Mouse (Mus musculus): ENCODE data around the gene Klrg2. TPM values are rescaled to one million over a fixed set of nuclear protein-coding genes. Genes with fewer than 3 reads are reported as not detected.

The Klrg2 gene
- polyA plus RNA-seq, 1 experiment: 0.07 TPM

DNA sequence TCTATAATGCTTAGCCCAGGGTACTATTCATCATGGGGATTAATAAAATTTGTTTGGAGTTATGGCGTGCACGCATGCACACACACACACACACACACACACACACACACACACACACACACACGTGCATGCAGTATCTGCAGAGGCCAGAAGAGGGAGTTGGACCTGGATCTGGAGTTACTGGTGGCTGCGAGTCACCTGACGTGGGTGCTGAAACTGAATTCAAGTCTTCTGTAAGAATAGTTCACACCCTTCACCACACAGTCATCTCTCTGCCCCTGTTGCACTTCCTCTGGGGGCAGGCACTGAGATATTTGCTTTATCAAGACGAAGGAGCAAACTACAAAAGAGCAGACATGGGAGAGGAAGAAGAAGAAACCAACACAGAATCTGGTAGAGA, 32.5 kb upstream of the Klrg2 start:
- H3K27ac ChIP-seq (ENCODE audit: insufficient read depth, low read length): no peak overlapping the region
- H3K4me3 ChIP-seq (ENCODE audit: extremely low read depth, insufficient read depth, insufficient read length): no peak overlapping the region
- no peaks in the 10 kb centered on the region for H3K27me3 ChIP-seq (ENCODE audit: control insufficient read depth, insufficient read depth, low read length)
- TF ChIP-seq POLR2A (IDR thresholded peaks at IDR 0.05; ENCODE audit: low read depth, low read length) (no peak), CTCF (IDR thresholded peaks at IDR 0.05; ENCODE audit: extremely low read depth, insufficient read depth, insufficient read length, insufficient replicate concordance) (no peak)
- peak in 1 of 2 experiments; percentile 5 for DNase-seq (ENCODE audit: low read depth in 1 of 2, low spot score in 2 of 2)
- no peaks in the 10 kb centered on the region for H3K36me3 ChIP-seq (ENCODE audit: control insufficient read depth, insufficient read depth, low read length)
- H3K4me1 ChIP-seq (ENCODE audit: control insufficient read depth, insufficient read depth, insufficient read length): no peaks in the 10 kb centered on the region
- 61% methylated on average over 6 of the region's 6 CpGs for WGBS

DNA sequence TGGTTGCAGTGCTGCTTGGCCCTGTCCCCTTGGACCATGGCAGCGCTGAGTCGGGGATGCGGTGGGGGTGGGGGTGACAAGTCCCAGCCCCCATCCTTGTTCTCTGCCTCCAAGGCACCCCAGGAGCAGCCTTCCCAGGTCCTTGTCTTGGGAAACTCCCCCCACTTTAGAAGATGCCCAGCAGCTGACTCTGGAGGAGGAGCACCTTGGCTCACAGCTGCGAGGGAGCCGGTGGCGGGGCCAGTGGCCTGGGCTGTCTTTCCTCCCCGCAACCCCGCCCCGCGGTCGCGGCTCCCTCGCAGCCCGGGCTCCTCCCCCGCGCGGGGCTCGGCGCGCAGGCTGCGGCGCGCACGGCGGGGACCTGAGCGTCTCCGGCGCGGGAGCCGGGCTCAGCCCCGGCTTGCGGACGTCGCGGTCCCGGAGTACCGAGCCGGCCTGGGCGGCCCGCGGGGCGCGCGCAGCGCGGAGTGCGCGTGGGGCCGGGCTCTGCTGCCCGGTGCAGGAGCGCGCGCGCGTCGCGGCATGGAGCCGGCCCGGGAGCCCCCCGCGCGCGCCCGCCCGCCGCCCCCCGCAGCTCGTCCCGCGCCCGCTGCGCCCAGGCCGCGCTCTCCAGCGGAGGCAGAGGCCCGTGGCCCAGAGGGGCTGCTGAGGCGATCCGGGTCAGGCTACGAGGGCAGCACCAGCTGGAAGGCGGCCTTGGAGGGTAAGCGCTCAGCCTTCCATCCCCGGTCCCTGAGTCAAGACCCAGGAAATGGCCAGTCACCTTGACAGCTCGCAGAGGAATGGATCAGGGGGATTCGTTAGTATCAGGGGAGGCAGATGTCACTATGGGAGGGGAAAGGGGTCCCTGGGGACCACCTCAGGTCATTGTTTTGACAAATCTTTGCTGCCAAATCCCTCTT, 25.9 kb upstream of the Klrg2 start, which contains the start of gene Clec2l:
Clec2l (plus strand) TSS at position 356 of the 902 bp plus-strand sequence.
- 4% methylated on average over 51 of the region's 84 CpGs for WGBS
- H3K27ac ChIP-seq (ENCODE audit: insufficient read depth, low read length): no peak within 1 kb of the TSS
- H3K27me3 ChIP-seq (ENCODE audit: control insufficient read depth, insufficient read depth, low read length): peaks cover 7% of the 10 kb centered on the region
- DNase-seq (ENCODE audit: low read depth in 1 of 2, low spot score in 2 of 2): no peak
- no peaks in the 10 kb centered on the region for H3K36me3 ChIP-seq (ENCODE audit: control insufficient read depth, insufficient read depth, low read length)
- H3K4me1 ChIP-seq (ENCODE audit: control insufficient read depth, insufficient read depth, insufficient read length): peaks cover 2% of the 10 kb centered on the region; the same call in 1 of the 2 replicates
- no peak within 1 kb of the TSS; the same call in 1 of the 2 replicates for H3K4me3 ChIP-seq (ENCODE audit: extremely low read depth, insufficient read depth, insufficient read length)
- TF ChIP-seq CTCF (IDR thresholded peaks at IDR 0.05; ENCODE audit: extremely low read depth, insufficient read depth, insufficient read length, insufficient replicate concordance) (no peak), POLR2A (IDR thresholded peaks at IDR 0.05; ENCODE audit: low read depth, low read length) (no peak)

GRCm38 (mm10) chr6:38661626-38662025, 24.6 kb upstream of the Klrg2 start:
- Histone ChIP-seq H3K27ac (ENCODE audit: insufficient read depth, low read length) (no peak overlapping the region), H3K36me3 (ENCODE audit: control insufficient read depth, insufficient read depth, low read length) (no peaks in the 10 kb centered on the region), H3K4me1 (ENCODE audit: control insufficient read depth, insufficient read depth, insufficient read length) (peaks cover 2% of the 10 kb centered on the region; the same call in 1 of the 2 replicates), H3K27me3 (ENCODE audit: control insufficient read depth, insufficient read depth, low read length) (peaks cover 7% of the 10 kb centered on the region), H3K4me3 (ENCODE audit: extremely low read depth, insufficient read depth, insufficient read length) (no peak overlapping the region)
- DNase-seq (ENCODE audit: low read depth in 1 of 2, low spot score in 2 of 2): no peak
- no peak for TF ChIP-seq POLR2A (IDR thresholded peaks at IDR 0.05; ENCODE audit: low read depth, low read length)
- TF ChIP-seq CTCF (IDR thresholded peaks at IDR 0.05; ENCODE audit: extremely low read depth, insufficient read depth, insufficient read length, insufficient replicate concordance): no peak
- WGBS: 83% methylated on average over 4 of the region's 4 CpGs

DNA sequence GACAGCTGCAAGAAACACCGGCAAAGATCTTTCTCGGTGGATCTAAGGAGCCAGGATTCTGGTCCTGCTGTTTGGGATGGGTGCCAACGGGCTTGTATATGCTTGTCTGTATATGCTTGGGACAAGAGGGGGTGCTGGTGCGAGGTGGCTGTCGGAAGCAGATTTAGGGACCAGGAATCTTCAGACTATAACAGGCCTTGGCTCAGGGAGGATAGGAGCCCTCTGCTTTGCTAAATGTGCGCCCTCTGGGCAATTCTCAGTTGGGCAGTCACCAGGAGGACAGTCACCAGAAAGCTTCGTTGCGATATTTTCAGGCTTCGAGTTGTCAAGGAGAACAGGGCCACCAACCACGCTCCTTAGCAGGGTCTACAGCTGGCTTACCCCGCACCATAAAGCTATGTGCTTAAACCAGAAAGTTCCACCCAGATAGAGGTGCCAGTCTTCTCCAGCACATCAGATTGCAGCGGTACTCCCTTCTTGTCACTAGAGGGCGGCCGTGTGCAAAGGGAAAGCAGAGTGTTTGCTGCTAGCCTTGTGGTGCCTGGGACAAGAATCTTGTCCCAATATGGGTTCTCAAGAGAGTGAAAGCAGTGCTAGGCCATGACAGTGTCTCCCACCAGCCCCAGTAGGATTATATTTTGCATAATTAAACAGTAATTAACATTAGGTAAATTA, 13.4 kb upstream of the Klrg2 start:
- WGBS: 39% methylated on average over 14 of the region's 14 CpGs
- H3K4me1 ChIP-seq (ENCODE audit: control insufficient read depth, insufficient read depth, insufficient read length): no peaks in the 10 kb centered on the region
- H3K27ac ChIP-seq (ENCODE audit: insufficient read depth, low read length): no peak overlapping the region
- H3K36me3 ChIP-seq (ENCODE audit: control insufficient read depth, insufficient read depth, low read length): no peaks in the 10 kb centered on the region
- TF ChIP-seq CTCF (IDR thresholded peaks at IDR 0.05; ENCODE audit: extremely low read depth, insufficient read depth, insufficient read length, insufficient replicate concordance): peak; percentile 90; the same call in 1 of the 2 replicates
- no peak for TF ChIP-seq POLR2A (IDR thresholded peaks at IDR 0.05; ENCODE audit: low read depth, low read length)
- no peaks in the 10 kb centered on the region for H3K27me3 ChIP-seq (ENCODE audit: control insufficient read depth, insufficient read depth, low read length)
- peak; percentile 38 to 66 for DNase-seq (ENCODE audit: low read depth in 1 of 2, low spot score in 2 of 2)
- no peak overlapping the region for H3K4me3 ChIP-seq (ENCODE audit: extremely low read depth, insufficient read depth, insufficient read length)

- Histone ChIP-seq H3K27me3 (ENCODE audit: control insufficient read depth, insufficient read depth, low read length) (no peaks in the 10 kb centered on the region), H3K27ac (ENCODE audit: insufficient read depth, low read length) (no peak overlapping the region), H3K36me3 (ENCODE audit: control insufficient read depth, insufficient read depth, low read length) (no peaks in the 10 kb centered on the region), H3K4me3 (ENCODE audit: extremely low read depth, insufficient read depth, insufficient read length) (no peak overlapping the region), H3K4me1 (ENCODE audit: control insufficient read depth, insufficient read depth, insufficient read length) (no peaks in the 10 kb centered on the region)
- 72% methylated on average over 3 of the region's 3 CpGs for WGBS
- TF ChIP-seq POLR2A (IDR thresholded peaks at IDR 0.05; ENCODE audit: low read depth, low read length): no peak
- peak; percentile 30; the same call in 1 of the 2 replicates for TF ChIP-seq CTCF (IDR thresholded peaks at IDR 0.05; ENCODE audit: extremely low read depth, insufficient read depth, insufficient read length, insufficient replicate concordance)
- DNase-seq (ENCODE audit: low read depth in 1 of 2, low spot score in 2 of 2): peak in 1 of 2 experiments; percentile 21
Measured at GRCm38 (mm10) chr6:38649545-38649944, 12.5 kb upstream of the Klrg2 start.

DNA sequence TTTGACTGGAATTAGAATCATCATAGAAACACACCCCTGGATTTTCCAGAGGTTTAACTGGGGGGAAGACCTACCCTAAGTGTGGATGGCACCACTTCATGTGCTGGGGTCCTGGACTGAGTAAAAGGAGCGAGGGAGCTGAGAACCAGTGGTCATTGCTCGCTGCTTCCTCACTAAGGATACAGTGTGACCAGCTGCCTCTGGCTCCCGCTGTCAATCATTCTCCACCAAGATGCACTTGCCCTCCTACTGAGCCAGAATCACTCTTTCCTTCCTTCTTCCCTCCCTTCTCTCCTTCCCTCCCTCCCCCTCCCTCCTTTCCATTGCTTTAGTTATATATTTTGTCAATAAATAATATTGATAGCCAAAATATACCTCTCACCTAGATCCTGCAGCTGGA, 6.0 kb upstream of the Klrg2 start:
- Histone ChIP-seq H3K27me3 (ENCODE audit: control insufficient read depth, insufficient read depth, low read length) (peaks cover 4% of the 10 kb centered on the region), H3K27ac (ENCODE audit: insufficient read depth, low read length) (no peak overlapping the region), H3K4me3 (ENCODE audit: extremely low read depth, insufficient read depth, insufficient read length) (no peak overlapping the region), H3K36me3 (ENCODE audit: control insufficient read depth, insufficient read depth, low read length) (no peaks in the 10 kb centered on the region), H3K4me1 (ENCODE audit: control insufficient read depth, insufficient read depth, insufficient read length) (no peaks in the 10 kb centered on the region)
- TF ChIP-seq CTCF (IDR thresholded peaks at IDR 0.05; ENCODE audit: extremely low read depth, insufficient read depth, insufficient read length, insufficient replicate concordance): no peak
- TF ChIP-seq POLR2A (IDR thresholded peaks at IDR 0.05; ENCODE audit: low read depth, low read length): no peak
- 88% methylated on average over 3 of the region's 3 CpGs for WGBS
- no peak for DNase-seq (ENCODE audit: low read depth in 1 of 2, low spot score in 2 of 2)
